Mouse (Mus musculus) E14TG2a.4 (cell line): ENCODE data around the gene Rho.
A peak's percentile ranks its signal among the peaks of the same experiment; 100 is the strongest.

Experiments
- H3K27me3 ChIP-seq: 2 replicates; pipeline ENCODE4 v1.6.1; 2014; ENCODE audit warnings: low read length, control low read depth; ENCODE audit not compliant: insufficient read depth
- H3K36me3 ChIP-seq: 2 replicates; pipeline ENCODE4 v1.6.1; 2014; ENCODE audit warnings: low read length, control low read depth; ENCODE audit not compliant: insufficient read depth
- H3K4me1 ChIP-seq: replicated peaks from 2 replicates; pipeline ENCODE4 v1.6.1; 2014; ENCODE audit warnings: low read depth, low read length, control low read depth
- H3K4me3 ChIP-seq: replicated peaks from 2 replicates; pipeline ENCODE4 v1.5.1; 2014; ENCODE audit warnings: mild to moderate bottlenecking, low read length
- H3K9me3 ChIP-seq: 2 replicates; pipeline ENCODE4 v1.6.1; 2014; ENCODE audit warnings: low read length, control low read depth
- CTCF ChIP-seq: conservative IDR thresholded peaks from 2 replicates; pipeline ENCODE4 v1.5.1; 2014; ENCODE audit warnings: low read length
- NANOG ChIP-seq: IDR thresholded peaks from 2 replicates; pipeline ENCODE4 v1.6.1; 2014; ENCODE audit warnings: borderline replicate concordance, low read length, mixed read lengths
- POU5F1 ChIP-seq: IDR thresholded peaks from 2 replicates; pipeline ENCODE4 v1.6.1; 2014; ENCODE audit warnings: low read length, borderline replicate concordance

Rho gene

GRCm38 (mm10) chr6:115978596-115978995 lies 47.0 kb downstream of the Rho start:
- Histone ChIP-seq H3K36me3 (no peaks in the 10 kb centered on the region), H3K27me3 (peaks cover 13% of the 10 kb centered on the region), H3K4me3 (no peak overlapping the region), H3K9me3 (no peaks in the 10 kb centered on the region), H3K4me1 (peaks cover 11% of the 10 kb centered on the region; the same call in 1 of the 2 replicates)
- no peak for TF ChIP-seq POU5F1
- TF ChIP-seq CTCF: peak; percentile 44
- no peak for TF ChIP-seq NANOG

DNA sequence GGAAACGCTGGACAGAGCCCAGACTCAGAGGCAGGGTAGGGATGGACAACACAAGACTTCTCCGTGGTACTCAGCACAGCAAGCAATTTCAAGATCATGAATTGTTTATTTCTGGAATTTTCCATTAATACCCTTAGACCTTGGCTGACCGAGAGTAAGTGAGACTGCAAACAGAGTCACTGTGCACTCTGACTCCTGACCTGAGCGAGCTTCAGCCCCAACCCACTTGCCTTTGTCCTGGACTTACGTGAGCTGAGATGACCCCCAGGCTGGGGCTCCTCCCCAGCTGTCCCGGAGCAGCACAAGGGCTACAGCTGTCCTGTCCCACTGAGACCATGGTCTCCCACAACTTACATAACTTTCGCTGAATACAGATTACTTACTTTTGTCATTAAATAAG lies 51.3 kb downstream of the Rho start:
- no peak overlapping the region for H3K4me3 ChIP-seq
- TF ChIP-seq NANOG (no peak), POU5F1 (no peak), CTCF (no peak)

GRCm38 (mm10) chr6:115983306-115984038 lies 51.9 kb downstream of the Rho start:
- H3K9me3 ChIP-seq: no peaks in the 10 kb centered on the region
- H3K4me1 ChIP-seq: peaks cover 11% of the 10 kb centered on the region; the same call in 1 of the 2 replicates
- H3K4me3 ChIP-seq: no peak overlapping the region
- no peaks in the 10 kb centered on the region for H3K36me3 ChIP-seq
- H3K27me3 ChIP-seq: peaks cover 31% of the 10 kb centered on the region
- TF ChIP-seq NANOG (no peak), CTCF (no peak), POU5F1 (no peak)

More for the DNA sequence above, 51.3 kb downstream of the Rho start:
- Histone ChIP-seq H3K4me1 (peaks cover 11% of the 10 kb centered on the region; the same call in 1 of the 2 replicates), H3K9me3 (no peaks in the 10 kb centered on the region), H3K36me3 (no peaks in the 10 kb centered on the region), H3K27me3 (peaks cover 27% of the 10 kb centered on the region)

GRCm38 (mm10) chr6:115984580-115984979 lies 53.0 kb downstream of the Rho start:
- no peak overlapping the region for H3K4me3 ChIP-seq
- H3K4me1 ChIP-seq: peaks cover 7% of the 10 kb centered on the region; the same call in 1 of the 2 replicates
- no peak for TF ChIP-seq NANOG
- TF ChIP-seq POU5F1: no peak
- no peak for TF ChIP-seq CTCF
- no peaks in the 10 kb centered on the region for H3K9me3 ChIP-seq
- H3K27me3 ChIP-seq: peaks cover 42% of the 10 kb centered on the region
- no peaks in the 10 kb centered on the region for H3K36me3 ChIP-seq

DNA sequence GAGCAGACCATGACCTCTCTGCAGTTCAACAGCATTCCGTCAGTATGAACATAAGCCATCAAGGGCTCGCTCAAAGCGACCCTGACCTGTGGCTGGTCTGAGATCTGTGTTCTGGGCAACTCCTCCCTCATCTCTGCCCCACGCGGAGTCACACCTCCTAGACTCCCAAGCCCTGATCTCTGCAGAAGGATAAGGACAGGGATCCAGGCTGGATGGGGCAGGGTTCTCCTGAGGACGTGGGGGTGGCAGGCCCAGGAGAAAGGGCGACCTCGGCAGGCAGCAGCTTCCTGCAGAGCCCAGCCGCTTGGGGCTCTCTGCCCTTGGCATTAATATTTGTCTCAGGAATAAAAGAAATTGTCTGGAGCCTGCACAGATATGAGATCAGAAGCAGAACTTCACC lies 54.1 kb downstream of the Rho start:
- Histone ChIP-seq H3K27me3 (peaks cover 51% of the 10 kb centered on the region), H3K9me3 (no peaks in the 10 kb centered on the region), H3K4me1 (no peaks in the 10 kb centered on the region; the same call in 1 of the 2 replicates), H3K36me3 (no peaks in the 10 kb centered on the region), H3K4me3 (no peak overlapping the region)
- no peak for TF ChIP-seq NANOG
- TF ChIP-seq POU5F1: no peak
- TF ChIP-seq CTCF: no peak

- TF ChIP-seq NANOG (no peak), POU5F1 (no peak), CTCF (no peak)
- no peaks in the 10 kb centered on the region for H3K36me3 ChIP-seq
Observed at GRCm38 (mm10) chr6:115986472-115987095, 55.0 kb downstream of the Rho start.

GRCm38 (mm10) chr6:115987096-115987747 lies 55.7 kb downstream of the Rho start:
- no peaks in the 10 kb centered on the region for H3K36me3 ChIP-seq
- no peaks in the 10 kb centered on the region for H3K9me3 ChIP-seq
- peaks cover 67% of the 10 kb centered on the region for H3K27me3 ChIP-seq
- no peak overlapping the region for H3K4me3 ChIP-seq
- TF ChIP-seq POU5F1: no peak
- no peak for TF ChIP-seq NANOG
- no peak for TF ChIP-seq CTCF
- H3K4me1 ChIP-seq: peaks cover 5% of the 10 kb centered on the region; the same call in 1 of the 2 replicates

More at GRCm38 (mm10) chr6:115986472-115987095, 55.0 kb downstream of the Rho start:
- Histone ChIP-seq H3K9me3 (no peaks in the 10 kb centered on the region), H3K4me3 (no peak overlapping the region), H3K4me1 (peaks cover under 1% of the 10 kb centered on the region; the same call in 1 of the 2 replicates), H3K27me3 (peaks cover 60% of the 10 kb centered on the region)

DNA sequence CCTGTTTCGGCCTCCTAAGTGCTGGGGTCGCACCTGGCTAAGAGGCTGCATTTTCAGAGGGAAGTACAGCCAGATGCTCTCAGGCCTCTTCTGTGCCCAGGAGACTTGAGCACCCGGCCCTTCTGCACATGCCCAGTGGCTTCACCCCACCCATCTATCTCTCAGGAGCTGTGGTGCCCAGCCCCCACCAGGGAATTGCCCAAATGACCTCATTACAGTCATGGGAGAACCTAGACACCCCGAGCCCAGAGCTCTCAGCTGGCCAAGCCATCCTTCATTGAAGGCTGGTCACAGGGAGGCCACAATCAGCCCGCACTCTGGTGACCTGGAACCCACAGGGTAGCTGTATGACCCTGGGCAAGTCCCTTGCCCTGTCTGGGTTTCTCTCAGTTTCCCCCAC lies 57.5 kb downstream of the Rho start:
- Histone ChIP-seq H3K4me3 (no peak overlapping the region), H3K27me3 (peaks cover 85% of the 10 kb centered on the region), H3K36me3 (no peaks in the 10 kb centered on the region), H3K9me3 (no peaks in the 10 kb centered on the region), H3K4me1 (peaks cover 13% of the 10 kb centered on the region)
- TF ChIP-seq CTCF (no peak), POU5F1 (no peak), NANOG (no peak)
